Mouse (Mus musculus) pancreas, adult 10 weeks (tissue): ENCODE results near the gene Pi4k2b. TPM values are rescaled to one million over a fixed set of nuclear protein-coding genes. Genes with fewer than 3 reads are reported as not detected.

Source experiments
- polyA plus RNA-seq: library from polyadenylated mRNA; stranded (reverse); fragments of 350-450 nt; fragmentation: Illumina TruSeq; extraction: RNeasy Lipid Tissue Mini Kit (QIAGEN cat#74804); gene quantifications from one replicate; pipeline ENCODE4 v1.2.3, GENCODE M21; 2015; ENCODE audit warnings: low read depth, low replicate concordance; ENCODE audit not compliant: insufficient read depth

Gene Pi4k2b
- polyA plus RNA-seq: 7.1 TPM

DNA sequence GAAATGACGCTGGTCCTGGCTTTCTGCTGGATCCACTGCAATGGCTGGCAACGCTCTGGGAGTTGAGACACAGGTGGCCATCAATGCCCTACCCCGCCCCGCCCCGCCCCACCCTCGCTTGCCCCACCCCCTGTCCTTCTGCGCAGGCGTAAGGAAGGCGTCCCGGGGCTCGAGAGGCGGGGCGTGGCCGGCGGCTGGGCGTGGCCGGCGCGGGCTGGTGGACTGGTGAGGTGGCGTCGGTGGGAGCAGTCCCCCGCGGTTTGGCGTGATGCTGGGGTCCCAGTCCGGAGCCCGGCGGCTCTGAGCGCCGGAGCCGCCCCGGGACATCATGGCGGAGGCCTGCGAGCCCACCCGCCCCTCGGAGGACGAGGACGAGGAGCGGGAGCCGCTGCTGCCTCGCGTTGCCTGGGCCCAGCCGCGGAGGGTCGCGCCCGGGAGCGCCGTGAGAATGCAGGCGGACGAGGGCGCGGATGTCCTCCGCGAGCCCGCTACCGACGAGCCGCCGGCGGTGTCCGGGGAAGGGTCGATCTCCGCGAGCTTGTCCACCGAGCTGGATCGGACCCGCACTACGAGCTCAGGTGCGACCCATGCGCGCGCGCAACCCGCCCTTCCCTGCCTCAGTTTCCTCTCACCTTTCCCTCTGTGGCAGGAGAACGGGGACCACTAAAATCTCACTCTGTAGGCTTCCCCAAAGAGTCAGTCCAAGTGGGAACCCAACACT, at the start of gene Pi4k2b:
Gene Pi4k2b, plus strand, starts transcription at position 184 of the 721 bp plus-strand sequence.

DNA sequence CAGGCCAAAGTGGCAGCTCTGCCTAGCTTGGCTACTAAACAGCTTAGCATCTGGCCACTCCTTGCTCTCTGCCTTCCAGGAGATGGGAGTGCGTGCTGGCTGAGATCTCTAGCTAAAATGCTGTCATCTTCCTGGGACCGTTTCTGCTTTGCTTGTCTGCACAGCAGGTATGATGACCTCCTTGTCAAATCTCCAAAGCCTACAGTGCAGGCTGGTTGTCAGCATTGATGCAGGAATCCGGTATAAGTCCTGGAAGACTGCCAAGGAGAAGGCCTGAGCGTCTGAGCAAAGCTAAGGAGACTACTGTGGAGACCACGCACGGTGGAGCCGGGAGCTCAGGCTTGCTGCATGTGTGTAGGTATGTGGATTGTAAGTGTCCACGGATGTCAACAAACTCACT, 33.9 kb downstream of the Pi4k2b start, which contains the start of gene Zcchc4:
Gene Zcchc4, plus strand, starts transcription at position 173 of the 400 bp plus-strand sequence.

Other genes starting within 250 kb of the Pi4k2b start
- 1.8 TPM for gene Lgi2, start 175.1 kb upstream of the Pi4k2b start, polyA plus RNA-seq
- 6.6 TPM for gene Sepsecs, start 71.9 kb upstream of the Pi4k2b start, polyA plus RNA-seq
- 6.4 TPM for gene Zcchc4, start 33.8 kb downstream of the Pi4k2b start, polyA plus RNA-seq
- gene Anapc4, start 92.4 kb downstream of the Pi4k2b start, polyA plus RNA-seq: 19.1 TPM